Mouse (Mus musculus) frontal cortex, postnatal 25 days (tissue): ENCODE data around the gene Tusc2.
"Not testable (repeated sequence)": the region's sequence is repeated elsewhere in the genome, so short reads cannot be mapped to it uniquely, and the experiment has no call there.

Source experiments
- DNase-seq, 2 experiments: peaks; one replicate each; pipeline ENCODE4 v3.0.0; 2022; ENCODE audit warnings: low spot score in 2 of 2

Tusc2 gene

DNA sequence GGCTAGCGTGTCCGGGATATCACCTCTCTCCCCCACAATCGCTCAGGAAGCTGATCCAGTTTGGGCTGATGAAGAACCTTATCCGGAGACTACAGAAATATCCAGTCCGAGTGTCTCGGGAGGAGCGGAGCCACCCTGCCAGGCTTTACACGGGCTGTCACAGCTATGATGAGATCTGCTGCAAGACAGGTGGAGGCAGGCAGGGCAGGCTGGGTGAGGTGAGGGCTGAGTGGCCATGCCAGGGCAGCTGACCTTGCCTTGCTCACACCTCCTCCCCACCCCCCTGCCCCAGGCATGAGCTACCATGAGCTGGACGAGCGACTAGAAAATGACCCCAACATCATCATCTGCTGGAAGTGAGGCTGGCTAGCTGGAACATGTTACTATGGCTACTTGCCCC, 17.9 kb upstream of the Tusc2 start:
- DNase-seq, result no peak

DNA sequence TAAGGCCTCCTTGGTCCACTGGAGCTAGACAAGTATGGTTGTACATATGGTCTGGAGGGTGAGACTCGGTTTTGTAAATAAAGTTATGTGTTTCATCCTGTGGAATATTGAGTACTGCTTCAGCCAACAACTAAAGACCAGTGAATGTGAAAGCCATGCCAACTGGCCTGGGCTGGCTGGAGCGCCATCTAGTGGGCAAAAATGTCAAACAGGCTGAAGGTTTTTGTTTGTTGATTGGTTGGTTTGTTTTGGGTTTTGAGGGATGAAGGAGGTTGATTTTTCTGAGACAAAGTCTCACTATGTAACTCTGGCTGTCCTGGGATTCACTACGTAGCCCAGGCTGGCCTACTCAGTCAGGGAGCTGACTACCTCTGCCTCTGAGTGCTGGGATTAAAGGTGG, 17.5 kb upstream of the Tusc2 start:
- peak; percentile 52 to 61 for DNase-seq

DNA sequence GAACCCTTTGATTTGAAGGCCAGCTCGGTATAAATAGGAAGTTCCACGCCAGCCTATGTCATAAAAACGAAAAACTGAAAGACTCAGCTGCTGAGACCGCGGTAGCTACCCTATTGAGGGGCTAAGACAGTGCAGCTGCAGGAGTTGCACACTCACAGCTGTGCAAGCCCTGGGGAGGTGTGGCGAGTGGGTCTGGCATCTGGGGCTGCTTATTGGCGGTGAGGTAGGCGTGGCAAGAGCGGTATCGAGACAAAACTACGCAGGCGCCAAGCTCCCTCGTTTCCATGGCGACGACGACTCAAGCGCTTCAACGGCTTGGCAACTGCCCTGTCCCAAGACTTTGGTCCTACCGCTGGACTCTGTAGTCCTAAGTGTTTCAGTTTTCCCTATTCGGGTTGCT, 16.0 kb upstream of the Tusc2 start, which contains the start of gene Zmynd10:
Gene Zmynd10 (plus strand): TSS at position 273 of the 400 bp plus-strand sequence.
- peak; percentile 70 to 75 for DNase-seq

DNA sequence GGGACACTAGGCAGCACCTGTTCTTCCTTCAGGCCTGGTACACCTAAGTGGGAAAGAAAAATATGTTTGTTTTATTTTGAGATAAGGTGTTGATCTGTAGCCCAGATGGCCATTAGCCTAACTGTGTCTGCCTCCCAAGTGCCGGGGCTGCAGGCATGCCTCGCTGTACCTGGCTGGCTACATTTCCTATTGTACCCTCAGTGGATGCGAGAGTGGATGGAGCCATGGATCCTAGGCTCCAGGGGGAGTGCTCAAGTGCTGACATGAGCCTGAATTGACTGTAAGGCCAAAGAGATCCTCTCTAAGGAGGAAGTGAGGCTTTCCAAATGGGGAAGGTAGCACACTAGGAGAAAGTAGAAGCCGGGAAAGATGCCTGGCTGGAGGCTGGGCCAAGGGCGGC, 15.1 kb upstream of the Tusc2 start:
- no peak for DNase-seq

DNA sequence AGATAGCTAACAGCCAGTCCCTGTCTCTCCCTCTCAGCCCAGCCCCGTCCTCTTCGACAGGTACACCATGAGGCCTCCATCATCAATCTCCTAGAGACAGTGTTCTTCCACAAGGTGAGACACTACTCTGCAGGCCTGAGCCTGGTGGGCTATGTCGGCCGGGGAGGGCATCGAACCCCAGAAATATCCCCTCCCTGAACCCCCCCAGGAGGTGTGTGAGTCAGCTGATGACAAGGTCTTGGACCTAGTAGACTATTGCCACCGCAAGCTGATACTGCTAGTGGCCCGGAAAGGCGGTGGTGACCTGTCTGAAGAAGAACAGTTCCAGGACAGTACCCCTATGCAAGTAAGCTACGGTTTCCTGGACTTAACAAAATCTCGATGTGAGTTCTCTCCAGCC, 14.2 kb upstream of the Tusc2 start:
- DNase-seq, result no peak

DNA sequence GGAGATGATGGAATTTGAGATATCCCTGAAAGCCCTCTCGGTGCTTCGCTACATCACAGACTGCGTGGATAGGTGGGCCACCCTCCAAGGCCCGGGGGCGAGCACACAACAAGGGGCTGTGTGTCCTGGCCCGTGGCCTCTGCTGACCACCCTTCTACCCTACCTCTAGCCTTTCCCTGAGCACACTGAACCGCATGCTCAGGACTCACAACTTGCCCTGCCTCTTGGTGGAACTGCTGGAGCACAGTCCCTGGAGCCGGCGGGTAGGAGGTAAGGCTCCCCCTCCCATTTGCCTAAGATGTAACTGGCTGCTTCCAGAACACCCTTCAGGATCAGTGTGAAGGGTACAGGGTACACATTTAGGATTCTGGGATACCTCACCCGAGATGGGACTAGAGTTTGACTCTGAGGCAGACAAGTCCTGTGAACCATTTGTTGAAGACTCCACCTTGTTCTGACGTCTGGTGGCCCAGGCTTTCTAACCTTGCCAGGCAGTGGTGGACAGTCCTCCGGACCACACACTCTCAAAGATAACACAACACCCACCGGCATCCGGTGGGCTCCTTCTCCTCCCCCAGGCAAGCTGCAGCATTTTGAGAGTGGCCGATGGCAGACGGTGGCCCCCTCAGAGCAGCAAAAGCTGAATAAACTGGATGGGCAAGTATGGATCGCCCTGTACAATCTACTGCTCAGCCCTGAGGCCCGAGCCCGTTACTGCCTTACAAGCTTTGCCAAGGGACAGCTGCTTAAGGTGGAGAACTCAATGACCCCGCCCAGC, 13.6 kb upstream of the Tusc2 start:
- no peak for DNase-seq

DNA sequence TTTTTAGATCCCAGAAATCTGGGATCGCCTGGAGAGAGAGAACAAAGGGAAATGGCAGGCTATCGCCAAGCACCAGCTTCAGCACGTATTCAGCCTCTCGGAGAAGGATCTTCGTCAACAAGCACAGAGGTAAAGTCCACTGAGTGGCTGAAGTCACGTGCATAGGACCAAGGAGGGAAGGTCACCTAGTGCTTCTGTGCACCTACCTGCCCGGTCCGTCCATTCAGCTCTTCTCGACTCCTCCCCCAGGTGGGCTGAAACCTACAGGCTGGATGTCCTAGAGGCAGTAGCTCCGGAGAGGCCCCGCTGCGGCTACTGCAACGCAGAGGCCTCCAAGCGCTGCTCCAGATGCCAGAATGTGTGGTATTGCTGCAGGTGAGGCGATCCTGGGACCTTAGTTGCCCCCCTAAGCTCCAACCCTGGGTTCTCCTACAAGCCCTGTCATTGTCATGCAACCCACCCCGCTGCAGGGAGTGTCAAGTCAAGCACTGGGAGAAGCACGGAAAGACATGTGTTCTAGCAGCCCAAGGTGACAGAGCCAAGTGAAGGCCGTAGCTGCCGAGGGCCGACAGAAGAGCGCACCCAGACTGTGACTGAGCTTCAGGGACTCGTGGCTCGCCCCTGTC, 12.5 kb upstream of the Tusc2 start:
- no peak for DNase-seq

DNA sequence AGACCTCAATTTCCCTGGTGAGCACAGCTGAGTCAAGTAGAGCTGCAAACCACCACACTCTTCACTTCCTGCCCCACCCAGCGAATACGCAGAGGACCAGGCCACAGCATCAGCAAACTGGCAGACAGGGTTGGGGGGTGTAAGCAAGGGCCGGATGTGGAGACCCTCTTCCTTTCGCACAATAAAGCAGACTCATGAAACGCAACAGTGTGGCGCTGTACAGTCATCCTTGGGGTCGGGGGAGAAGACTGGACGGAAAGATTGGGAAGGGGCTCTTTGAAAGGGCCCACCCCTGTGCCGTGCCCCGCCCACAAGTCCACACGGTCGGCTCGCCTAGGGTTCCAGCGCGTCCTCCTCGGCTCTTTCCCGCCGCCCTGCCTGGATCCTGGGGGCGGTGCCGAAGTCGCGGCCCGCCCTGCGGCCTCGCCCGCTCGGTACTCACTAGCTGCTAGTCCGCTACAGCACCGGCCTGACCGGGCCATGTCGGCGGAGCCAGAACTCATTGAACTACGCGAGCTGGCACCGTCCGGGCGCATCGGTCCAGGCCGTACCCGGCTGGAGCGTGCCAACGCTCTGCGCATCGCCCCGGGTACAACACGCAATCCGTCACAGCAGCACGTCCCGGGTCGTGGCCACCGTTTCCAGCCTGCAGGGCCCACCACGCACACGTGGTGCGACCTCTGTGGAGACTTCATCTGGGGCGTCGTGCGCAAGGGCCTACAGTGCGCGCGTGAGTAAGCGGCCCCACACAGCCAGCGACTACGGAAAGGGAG, 11.8 kb upstream of the Tusc2 start, which contains the start of gene Rassf1:
Gene Rassf1 (plus strand): TSS at position 439 of the 773 bp plus-strand sequence.
- DNase-seq, result no peak

DNA sequence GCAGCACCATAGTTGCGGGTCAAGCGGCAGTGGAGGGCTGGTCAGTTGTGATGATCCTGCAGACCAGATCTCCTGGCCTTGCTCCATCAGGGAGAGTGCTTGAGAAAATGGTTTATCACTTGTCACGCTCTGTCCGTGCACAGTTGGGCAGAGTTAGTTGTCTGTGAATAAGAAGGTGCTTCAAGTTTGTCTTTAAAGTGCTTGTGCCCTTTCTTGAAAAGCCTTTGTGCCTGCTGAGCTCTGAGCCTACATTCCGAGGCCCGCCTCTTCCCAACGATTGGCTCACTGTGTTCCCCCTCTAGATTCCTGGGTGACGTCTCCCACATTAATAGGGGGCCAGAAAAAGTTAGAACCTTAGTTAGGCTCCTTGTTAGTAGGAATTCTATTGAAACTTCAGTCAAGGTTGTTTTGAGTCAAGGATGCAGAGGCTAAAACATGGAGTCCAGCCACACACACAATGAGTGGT, 11.1 kb upstream of the Tusc2 start:
- no peak for DNase-seq

DNA sequence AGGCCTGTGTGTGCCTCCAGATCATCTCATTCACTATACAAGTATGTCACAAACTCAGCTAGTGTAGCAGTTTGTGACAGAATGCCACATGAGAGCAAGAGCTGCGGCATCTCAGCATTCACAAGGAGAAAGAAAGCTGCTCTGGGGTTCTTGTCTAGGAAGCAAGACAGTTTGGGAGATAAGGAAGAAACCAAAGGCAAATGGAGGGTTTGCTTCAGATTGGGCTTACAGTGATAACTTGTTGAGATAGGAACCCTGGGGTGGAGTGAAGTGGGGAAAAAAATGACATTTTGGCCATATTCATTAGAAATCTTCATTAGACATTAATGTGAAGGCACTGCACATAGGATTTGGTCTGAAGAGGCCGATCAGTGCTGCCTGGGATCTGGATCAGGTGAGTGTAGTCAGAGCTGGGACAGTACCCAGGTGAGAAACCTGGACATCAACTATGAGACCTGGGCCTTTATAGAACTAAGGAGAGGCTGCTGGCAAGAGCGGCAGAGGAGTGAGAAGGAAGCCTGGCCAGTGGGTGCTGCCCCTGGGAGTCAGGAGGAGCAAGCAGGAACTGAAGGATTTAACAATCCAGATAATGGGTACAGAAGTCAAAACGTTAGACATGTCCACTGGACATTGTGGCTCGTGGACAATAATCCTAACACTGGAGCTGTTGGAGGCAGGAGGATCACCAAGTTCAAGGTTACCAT, 10.2 kb upstream of the Tusc2 start:
- no peak for DNase-seq

DNA sequence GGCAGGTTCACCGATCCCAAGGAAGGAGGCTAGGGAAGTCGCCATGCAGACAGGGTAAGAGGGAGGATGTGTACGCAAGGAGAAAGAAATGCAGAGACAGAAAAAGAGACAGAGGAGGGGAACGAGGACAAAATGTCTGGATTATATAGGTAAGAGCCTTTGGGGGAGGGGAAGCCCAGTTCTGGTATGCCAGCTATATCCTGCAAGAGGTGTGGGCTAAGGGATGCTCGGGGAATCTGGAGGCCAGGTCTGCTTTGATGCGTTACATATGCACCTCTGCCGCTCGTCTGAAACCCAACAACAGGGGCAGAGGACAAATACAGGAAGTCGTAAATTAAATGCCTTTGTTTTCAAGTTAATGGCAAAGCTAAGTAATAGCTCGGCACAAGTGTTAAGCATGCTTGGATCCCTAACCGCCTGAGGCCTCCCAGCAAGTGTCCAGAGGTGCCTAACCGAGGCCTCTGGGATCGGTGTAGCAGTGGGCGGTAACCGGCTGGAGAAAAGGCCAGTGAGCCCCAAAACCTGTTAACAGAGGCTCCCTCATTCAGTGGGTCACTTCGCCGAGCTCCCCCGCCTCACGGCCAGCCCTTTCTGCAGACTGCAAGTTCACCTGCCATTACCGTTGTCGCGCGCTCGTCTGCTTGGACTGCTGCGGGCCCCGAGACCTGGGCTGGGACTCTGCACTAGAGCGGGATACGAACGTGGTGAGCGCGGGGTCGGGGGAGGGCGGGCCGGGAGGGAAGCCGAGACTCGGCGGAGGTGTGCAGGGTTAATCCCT, 9.3 kb upstream of the Tusc2 start:
- no peak for DNase-seq

DNA sequence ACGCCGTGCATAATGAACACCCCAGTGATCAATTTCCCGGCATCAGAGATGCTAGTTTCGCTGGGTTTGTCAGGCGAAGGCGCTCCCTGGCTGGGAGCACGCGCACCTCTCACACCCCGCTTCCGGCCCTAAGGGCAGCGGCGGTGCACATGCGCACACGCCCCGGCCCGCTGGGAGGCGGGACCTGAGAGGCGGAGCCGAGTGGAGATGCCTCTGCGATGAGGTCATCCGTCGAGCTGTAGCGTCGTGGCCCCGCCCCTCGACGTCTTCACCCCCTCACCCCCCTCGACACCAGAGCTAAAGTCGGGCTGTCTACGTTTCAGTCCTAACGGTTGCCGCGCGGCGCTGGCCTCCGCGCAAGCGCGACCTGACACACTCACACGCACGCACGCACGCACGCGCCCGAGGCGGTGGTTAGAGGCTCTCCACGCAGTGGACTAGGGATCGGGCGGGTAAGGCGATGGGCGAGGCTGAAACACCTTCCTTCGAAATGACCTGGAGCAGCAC, 8.7 kb upstream of the Tusc2 start:
- peak; percentile 83 to 91 for DNase-seq

DNA sequence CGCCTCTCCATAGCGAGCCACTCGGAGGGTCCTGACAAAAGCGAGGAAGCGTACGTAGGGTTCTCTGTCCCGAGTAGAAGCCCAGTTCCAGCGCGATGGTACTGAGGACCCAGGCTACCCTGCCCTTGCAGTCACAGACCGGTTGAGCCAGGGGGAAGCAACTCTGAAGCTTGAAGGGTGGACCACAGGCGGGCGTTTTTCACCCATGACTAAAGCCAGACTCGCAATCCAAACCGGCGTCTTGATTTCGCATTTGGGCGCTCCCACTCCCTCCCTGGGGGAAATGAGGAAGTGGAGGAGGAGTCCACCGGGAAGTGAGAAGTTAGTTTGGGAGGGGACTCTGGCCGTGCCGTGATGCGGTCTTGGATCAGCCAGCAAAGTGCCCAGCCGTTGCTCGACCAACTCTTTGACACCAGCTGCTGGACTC, 8.0 kb upstream of the Tusc2 start:
- no peak for DNase-seq

DNA sequence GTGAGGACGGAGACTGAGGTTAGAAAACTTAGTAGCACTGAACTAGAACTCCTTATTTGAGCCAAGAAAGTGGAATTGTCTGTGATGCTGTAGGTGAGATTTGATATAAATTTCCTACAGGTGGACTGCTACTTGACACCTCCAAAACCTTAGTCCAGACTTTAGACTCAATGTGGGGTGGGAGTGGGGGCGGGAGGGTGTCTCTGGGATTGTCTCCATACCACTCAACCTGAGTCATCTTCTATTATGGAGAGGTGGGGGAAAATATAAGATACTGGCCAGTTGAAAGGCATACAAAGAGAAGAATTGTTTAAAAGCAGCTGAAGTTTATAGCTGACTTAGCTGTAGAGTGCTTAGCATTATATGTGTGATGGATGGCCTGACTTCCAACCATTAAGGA, 7.4 kb upstream of the Tusc2 start:
- no peak for DNase-seq

DNA sequence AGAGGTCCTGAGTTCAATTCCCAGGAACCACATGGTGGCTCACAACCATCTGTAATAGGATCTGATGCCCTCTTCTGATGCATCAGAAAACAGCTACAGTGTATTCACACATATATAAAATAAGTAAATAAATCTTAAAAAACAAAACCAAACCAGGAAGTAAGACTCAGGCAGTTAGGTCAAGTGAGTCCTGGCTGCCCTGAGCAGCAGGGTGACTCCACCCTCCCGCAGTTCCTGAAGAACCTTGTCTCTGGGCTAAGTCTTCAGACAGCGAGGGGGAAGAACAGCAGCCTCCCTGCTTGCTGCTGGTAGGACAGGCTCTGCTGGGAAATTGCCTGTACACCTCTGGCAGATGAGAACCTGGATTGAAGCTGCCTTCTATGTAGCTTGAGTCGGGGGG, 6.7 kb upstream of the Tusc2 start:
- no peak for DNase-seq

DNA sequence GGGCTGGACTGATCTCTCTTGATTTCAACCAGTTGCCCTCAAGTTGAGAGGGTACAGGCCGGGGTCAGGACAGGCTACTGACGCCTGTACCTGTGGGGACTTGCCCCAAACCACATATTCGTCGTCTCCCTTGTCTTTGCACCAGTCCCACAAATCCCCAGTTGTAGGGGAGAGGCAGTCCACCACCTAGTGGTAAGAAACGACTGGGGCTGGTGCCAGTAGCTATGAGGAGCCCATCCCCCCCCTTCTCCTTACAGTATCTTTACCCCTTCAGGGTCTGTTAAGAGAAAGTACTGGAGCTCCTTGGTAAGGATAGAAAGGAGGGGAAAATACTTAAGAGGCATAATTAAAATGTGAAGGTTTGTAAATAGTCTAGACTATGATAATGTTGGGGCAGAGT, 2.5 kb downstream of the Tusc2 start:
- not testable (repeated sequence) for DNase-seq

DNA sequence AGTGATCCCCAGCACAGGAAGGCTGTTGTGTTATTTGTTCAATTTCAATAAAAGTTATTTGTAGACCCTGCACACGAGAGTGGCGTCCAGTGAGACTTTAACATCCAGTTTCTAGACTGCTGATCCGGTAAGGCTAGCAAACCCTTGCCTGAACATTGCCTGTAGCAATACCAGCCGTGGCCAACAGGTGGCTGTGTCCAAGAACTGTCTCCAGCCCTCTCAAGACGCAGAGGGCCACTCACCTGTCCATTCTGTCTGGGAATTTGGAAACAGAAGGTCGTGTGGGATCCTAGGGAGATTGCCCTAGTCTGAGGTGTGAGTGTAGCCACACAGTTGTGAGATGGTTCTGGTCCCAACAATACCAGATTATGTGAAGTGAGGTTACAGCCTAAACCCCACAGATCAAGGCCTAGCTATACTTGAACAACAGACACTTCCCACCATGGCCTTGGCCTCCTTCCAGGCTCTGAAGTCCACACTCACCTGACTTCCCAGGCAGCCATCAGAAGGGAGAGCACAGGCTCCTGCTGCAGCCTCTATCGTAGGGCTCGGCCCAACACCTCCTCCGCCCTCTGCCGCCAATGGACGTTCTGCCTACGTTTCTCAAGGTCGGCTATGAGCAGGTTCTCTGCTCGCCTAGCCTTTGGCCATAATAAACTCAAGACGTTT, 3.1 kb downstream of the Tusc2 start:
- peak; percentile 65 to 71 for DNase-seq

DNA sequence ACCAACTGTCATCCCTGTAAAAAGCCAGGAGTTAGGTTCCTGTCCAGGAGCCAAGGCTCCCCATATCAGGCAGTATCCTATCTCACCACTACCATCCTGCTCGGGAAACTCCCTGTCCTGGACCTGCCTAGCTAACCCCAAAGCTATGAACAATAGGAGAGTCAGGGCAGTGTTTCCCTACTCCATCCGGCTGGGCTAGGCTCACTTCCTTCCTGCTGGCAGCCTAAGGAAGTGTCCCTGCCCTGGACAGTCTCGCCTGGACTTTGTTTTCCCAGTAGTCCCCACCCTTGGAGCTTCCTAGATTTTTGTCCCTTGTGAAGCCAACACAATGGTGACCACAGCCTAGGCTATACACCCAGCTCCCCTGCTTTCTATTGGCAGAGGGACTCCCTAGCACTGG, 3.8 kb downstream of the Tusc2 start:
- no peak for DNase-seq

DNA sequence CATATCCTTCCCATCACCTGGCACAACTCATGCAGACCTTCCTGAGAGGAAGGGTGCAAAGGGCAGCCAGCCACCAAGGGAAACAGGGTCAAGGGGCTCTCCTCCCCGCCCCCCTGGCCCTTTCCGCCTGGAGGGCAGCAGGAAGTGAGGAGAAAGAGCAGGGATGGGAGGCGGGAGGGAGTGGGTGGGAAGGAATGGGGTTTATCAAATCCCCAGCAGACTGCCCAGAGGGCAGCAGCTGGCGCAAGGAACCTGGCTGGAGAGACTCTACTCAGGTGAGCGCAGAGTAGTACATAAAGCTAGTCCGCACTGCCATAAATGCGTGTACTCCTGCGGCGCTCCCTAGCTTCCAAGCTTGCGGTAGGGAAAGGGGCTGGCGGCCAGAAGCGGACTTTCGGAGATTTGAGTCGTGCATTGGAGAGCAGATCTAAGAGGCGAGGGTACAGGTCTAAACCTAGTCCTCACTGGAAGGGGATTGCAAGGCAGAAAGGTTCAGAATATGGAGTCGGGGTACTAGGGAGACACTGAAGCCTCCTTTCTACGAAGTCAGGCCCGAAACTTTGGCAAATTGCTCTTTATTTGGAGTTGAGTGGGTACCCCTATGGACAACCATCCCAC, 4.8 kb downstream of the Tusc2 start, which contains the start of gene Hyal2:
Gene Hyal2 (plus strand): TSS at position 244 of the 618 bp plus-strand sequence.
- no peak for DNase-seq
